Mouse (Mus musculus): ENCODE data around the gene Vmn2r81.
"Not testable (repeated sequence)": the region's sequence is repeated elsewhere in the genome, so short reads cannot be mapped to it uniquely, and the experiment has no call there.

Vmn2r81 gene

GRCm38 (mm10) chr10:79247392-79247791 is at the start of gene Vmn2r81:
Vmn2r81 (plus strand) TSS chr10:79247692.
- not testable (repeated sequence) for DNase-seq (ENCODE audit: low spot score)

GRCm38 (mm10) chr10:79199973-79200372 is 47.5 kb upstream of the Vmn2r81 start:
- not testable (repeated sequence) for DNase-seq (ENCODE audit: low spot score)

GRCm38 (mm10) chr10:79220432-79220831 is 27.1 kb upstream of the Vmn2r81 start:
- DNase-seq (ENCODE audit: low spot score): no peak

GRCm38 (mm10) chr10:79221606-79222005 is 25.9 kb upstream of the Vmn2r81 start:
- DNase-seq (ENCODE audit: low spot score): no peak

GRCm38 (mm10) chr10:79222214-79222613 is 25.3 kb upstream of the Vmn2r81 start:
- DNase-seq (ENCODE audit: low spot score): no peak

GRCm38 (mm10) chr10:79322033-79322736 is 74.7 kb downstream of the Vmn2r81 start:
- DNase-seq (ENCODE audit: low spot score): not testable (repeated sequence)

GRCm38 (mm10) chr10:79322737-79323086 is 75.2 kb downstream of the Vmn2r81 start:
- DNase-seq (ENCODE audit: low spot score): no peak

All from layer of hippocampus, adult 11-12 months (tissue).